Mouse (Mus musculus): ENCODE results near the gene Hypk. TPM values are rescaled to one million over a fixed set of nuclear protein-coding genes. Genes with fewer than 3 reads are reported as not detected.
A peak's percentile ranks its signal among the peaks of the same experiment; 100 is the strongest.

The Hypk gene
- polyA plus RNA-seq, 1 experiment: 7.7 TPM

DNA sequence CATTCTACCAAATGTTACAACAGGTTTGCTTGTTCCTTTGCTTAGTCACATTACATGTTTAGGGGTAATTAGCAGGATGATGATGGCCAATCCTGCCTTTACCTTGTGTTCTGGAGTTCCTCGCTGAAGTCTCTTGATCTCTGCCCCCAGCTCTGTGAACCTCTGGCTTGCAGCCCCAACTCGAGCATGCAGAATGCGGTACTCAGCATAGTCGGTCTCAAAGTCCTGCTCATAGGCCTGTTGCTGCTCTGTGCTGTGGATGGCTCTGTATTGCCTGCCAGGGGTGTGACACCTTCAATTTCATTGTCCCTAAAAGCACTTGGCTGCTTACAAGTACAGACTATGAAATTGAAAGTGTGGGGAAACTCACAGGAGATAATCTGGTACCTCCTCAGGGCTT is 13.3 kb upstream of the Hypk start:
- Histone ChIP-seq H3K27me3 (ENCODE audit: control insufficient read depth, insufficient read depth, low read length) (no peaks in the 10 kb centered on the region), H3K36me3 (ENCODE audit: control insufficient read depth, insufficient read depth, low read length) (peaks cover 37% of the 10 kb centered on the region), H3K4me1 (replicated peaks; ENCODE audit: control insufficient read depth, insufficient read depth, low read length) (peaks cover 11% of the 10 kb centered on the region), H3K27ac (ENCODE audit: control insufficient read depth, insufficient read depth, low read length) (no peak overlapping the region), H3K4me3 (ENCODE audit: control insufficient read depth, insufficient read depth, low read length) (no peak overlapping the region)
- whole genome bisulfite sequencing: 95% methylated on average over 4 of the region's 4 CpGs
- no peak for TF ChIP-seq CTCF (IDR thresholded peaks at IDR 0.05; ENCODE audit: borderline replicate concordance, control insufficient read depth, extremely low read depth, insufficient read depth, low read length, poor library complexity)
- no peak for DNase-seq

DNA sequence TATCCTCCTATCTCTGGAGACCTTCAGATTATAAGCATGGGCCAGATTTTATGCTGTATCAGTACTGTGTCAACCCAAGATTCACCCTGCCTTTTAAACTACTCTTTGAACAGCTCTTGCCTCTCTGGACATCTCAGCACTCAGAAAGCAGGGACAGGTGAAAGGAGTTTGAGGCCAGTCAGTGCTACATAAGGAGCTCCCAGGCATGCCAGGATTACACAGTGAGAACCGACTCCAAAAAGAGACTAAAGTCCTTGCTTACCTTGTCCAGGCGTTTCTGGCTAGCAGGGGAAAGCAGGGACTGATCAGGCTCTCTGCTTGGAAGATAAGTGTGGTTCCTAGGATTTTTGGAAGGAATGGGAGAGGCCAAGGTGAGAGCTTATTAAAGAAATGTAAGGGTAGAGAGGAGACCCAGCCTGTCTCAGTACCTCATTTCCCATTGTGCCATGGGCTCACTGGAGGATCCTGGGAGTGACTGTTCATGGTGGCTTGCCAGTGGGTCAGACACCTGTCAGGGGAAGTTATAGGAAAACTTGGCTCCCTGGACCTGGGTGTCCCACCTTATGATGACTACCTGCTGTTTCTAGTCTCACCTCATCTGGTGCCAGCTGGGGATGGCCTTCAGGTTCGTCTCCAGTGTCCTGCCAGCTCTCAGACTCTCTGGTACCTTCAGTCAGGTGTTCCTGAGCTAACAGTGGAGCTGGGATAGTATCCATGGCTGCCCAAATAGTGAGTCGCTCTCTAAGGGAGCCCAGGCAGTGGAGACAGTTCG is 12.1 kb upstream of the Hypk start:
- no peak for DNase-seq
- peaks cover 11% of the 10 kb centered on the region for H3K4me1 ChIP-seq (replicated peaks; ENCODE audit: control insufficient read depth, insufficient read depth, low read length)
- no peak overlapping the region for H3K27ac ChIP-seq (ENCODE audit: control insufficient read depth, insufficient read depth, low read length)
- H3K27me3 ChIP-seq (ENCODE audit: control insufficient read depth, insufficient read depth, low read length): no peaks in the 10 kb centered on the region
- H3K4me3 ChIP-seq (ENCODE audit: control insufficient read depth, insufficient read depth, low read length): no peak overlapping the region
- peaks cover 25% of the 10 kb centered on the region for H3K36me3 ChIP-seq (ENCODE audit: control insufficient read depth, insufficient read depth, low read length)
- TF ChIP-seq CTCF (IDR thresholded peaks at IDR 0.05; ENCODE audit: borderline replicate concordance, control insufficient read depth, extremely low read depth, insufficient read depth, low read length, poor library complexity) (no peak), POLR2A (IDR thresholded peaks at IDR 0.05; ENCODE audit: control insufficient read depth, extremely low read depth, insufficient read depth, low read length, poor library complexity) (no peak)
- 82% methylated on average over 5 of the region's 5 CpGs for WGBS

GRCm38 (mm10) chr2:121441800-121442199 is 11.3 kb upstream of the Hypk start:
- Histone ChIP-seq H3K4me3 (ENCODE audit: control insufficient read depth, insufficient read depth, low read length) (peak overlapping the region; percentile 40; the same call in 1 of the 2 replicates), H3K27ac (ENCODE audit: control insufficient read depth, insufficient read depth, low read length) (no peak overlapping the region), H3K4me1 (replicated peaks; ENCODE audit: control insufficient read depth, insufficient read depth, low read length) (peaks cover 11% of the 10 kb centered on the region), H3K27me3 (ENCODE audit: control insufficient read depth, insufficient read depth, low read length) (no peaks in the 10 kb centered on the region), H3K36me3 (ENCODE audit: control insufficient read depth, insufficient read depth, low read length) (peaks cover 17% of the 10 kb centered on the region)
- TF ChIP-seq CTCF (IDR thresholded peaks at IDR 0.05; ENCODE audit: borderline replicate concordance, control insufficient read depth, extremely low read depth, insufficient read depth, low read length, poor library complexity): no peak
- TF ChIP-seq POLR2A (IDR thresholded peaks at IDR 0.05; ENCODE audit: control insufficient read depth, extremely low read depth, insufficient read depth, low read length, poor library complexity): no peak
- no peak for DNase-seq
- WGBS: 31% methylated on average over 11 of the region's 11 CpGs

- Histone ChIP-seq H3K36me3 (ENCODE audit: control insufficient read depth, insufficient read depth, low read length) (peaks cover 10% of the 10 kb centered on the region), H3K27me3 (ENCODE audit: control insufficient read depth, insufficient read depth, low read length) (no peaks in the 10 kb centered on the region), H3K27ac (ENCODE audit: control insufficient read depth, insufficient read depth, low read length) (no peak overlapping the region), H3K4me3 (ENCODE audit: control insufficient read depth, insufficient read depth, low read length) (peak overlapping the region; percentile 40), H3K4me1 (replicated peaks; ENCODE audit: control insufficient read depth, insufficient read depth, low read length) (peaks cover 11% of the 10 kb centered on the region)
- TF ChIP-seq POLR2A (IDR thresholded peaks at IDR 0.05; ENCODE audit: control insufficient read depth, extremely low read depth, insufficient read depth, low read length, poor library complexity): no peak
- TF ChIP-seq CTCF (IDR thresholded peaks at IDR 0.05; ENCODE audit: borderline replicate concordance, control insufficient read depth, extremely low read depth, insufficient read depth, low read length, poor library complexity): no peak
- WGBS: 3% methylated on average over 30 of the region's 30 CpGs
- peak; percentile 61 for DNase-seq
Observed at GRCm38 (mm10) chr2:121442259-121443067, 10.6 kb upstream of the Hypk start.

DNA sequence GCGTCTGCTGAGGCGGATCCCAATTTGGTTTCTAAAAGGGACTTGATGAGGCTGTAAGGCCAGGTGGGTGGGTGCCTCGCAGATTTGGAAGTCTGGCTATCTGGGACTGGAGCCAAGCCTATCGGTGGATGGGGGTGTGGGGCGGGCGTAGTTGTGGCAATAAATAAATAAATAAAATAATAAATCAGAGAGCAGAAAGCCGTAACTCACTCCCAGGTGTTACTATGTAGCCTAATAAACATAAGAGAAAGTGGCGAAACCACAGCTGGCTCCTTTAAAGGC is 10.1 kb upstream of the Hypk start:
- DNase-seq: no peak
- WGBS: 13% methylated on average over 8 of the region's 8 CpGs
- H3K36me3 ChIP-seq (ENCODE audit: control insufficient read depth, insufficient read depth, low read length): peaks cover 5% of the 10 kb centered on the region
- H3K27me3 ChIP-seq (ENCODE audit: control insufficient read depth, insufficient read depth, low read length): no peaks in the 10 kb centered on the region
- H3K4me3 ChIP-seq (ENCODE audit: control insufficient read depth, insufficient read depth, low read length): no peak overlapping the region
- H3K4me1 ChIP-seq (replicated peaks; ENCODE audit: control insufficient read depth, insufficient read depth, low read length): peaks cover 11% of the 10 kb centered on the region
- H3K27ac ChIP-seq (ENCODE audit: control insufficient read depth, insufficient read depth, low read length): no peak overlapping the region
- TF ChIP-seq CTCF (IDR thresholded peaks at IDR 0.05; ENCODE audit: borderline replicate concordance, control insufficient read depth, extremely low read depth, insufficient read depth, low read length, poor library complexity) (no peak), POLR2A (IDR thresholded peaks at IDR 0.05; ENCODE audit: control insufficient read depth, extremely low read depth, insufficient read depth, low read length, poor library complexity) (no peak)

DNA sequence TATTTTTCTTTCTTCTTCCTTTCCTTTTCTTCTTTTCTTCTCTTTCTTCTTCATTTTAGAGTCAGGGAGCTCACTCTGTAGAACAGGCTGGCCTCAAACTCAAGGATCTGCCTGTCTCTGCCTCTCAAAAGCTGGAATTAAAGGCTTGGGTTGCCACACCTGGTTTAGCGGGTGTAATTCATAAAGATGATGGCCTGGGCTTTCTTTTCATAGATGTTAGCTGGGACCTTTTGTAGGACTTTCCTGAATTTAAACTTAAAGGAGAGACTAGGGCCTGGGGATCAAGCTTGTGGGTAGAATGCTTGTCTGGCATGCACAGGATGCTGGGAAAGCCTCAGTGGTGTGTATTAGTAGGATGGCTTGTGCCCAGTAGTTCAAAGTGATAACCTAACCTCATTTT is 8.9 kb upstream of the Hypk start, which contains the start of gene Ell3:
Ell3 (minus strand) TSS at position 101 of the 400 bp plus-strand sequence.
- DNase-seq: no peak
- no peak for TF ChIP-seq CTCF (IDR thresholded peaks at IDR 0.05; ENCODE audit: borderline replicate concordance, control insufficient read depth, extremely low read depth, insufficient read depth, low read length, poor library complexity)
- TF ChIP-seq POLR2A (IDR thresholded peaks at IDR 0.05; ENCODE audit: control insufficient read depth, extremely low read depth, insufficient read depth, low read length, poor library complexity): no peak
- Histone ChIP-seq H3K27ac (ENCODE audit: control insufficient read depth, insufficient read depth, low read length) (no peak within 1 kb of the TSS), H3K4me3 (ENCODE audit: control insufficient read depth, insufficient read depth, low read length) (no peak within 1 kb of the TSS), H3K27me3 (ENCODE audit: control insufficient read depth, insufficient read depth, low read length) (no peaks in the 10 kb centered on the region), H3K4me1 (replicated peaks; ENCODE audit: control insufficient read depth, insufficient read depth, low read length) (peaks cover 11% of the 10 kb centered on the region), H3K36me3 (ENCODE audit: control insufficient read depth, insufficient read depth, low read length) (no peaks in the 10 kb centered on the region)
- 94% methylated on average over 1 of the region's 1 CpGs for WGBS

All from thymus, adult 2 months (tissue).